Mouse (Mus musculus): ENCODE measurements around the gene Akr7a5.

The Akr7a5 gene

GRCm38 (mm10) chr4:139310171-139310898, at the start of gene Akr7a5, which contains the start of gene Pqlc2:
TSS of gene Akr7a5 (plus strand) at chr4:139310744.
TSS of gene Pqlc2 (minus strand) at chr4:139310708.
- peak; percentile 97 for DNase-seq

GRCm38 (mm10) chr4:139262981-139263380, 47.6 kb upstream of the Akr7a5 start:
- DNase-seq = peak; percentile 54

DNA sequence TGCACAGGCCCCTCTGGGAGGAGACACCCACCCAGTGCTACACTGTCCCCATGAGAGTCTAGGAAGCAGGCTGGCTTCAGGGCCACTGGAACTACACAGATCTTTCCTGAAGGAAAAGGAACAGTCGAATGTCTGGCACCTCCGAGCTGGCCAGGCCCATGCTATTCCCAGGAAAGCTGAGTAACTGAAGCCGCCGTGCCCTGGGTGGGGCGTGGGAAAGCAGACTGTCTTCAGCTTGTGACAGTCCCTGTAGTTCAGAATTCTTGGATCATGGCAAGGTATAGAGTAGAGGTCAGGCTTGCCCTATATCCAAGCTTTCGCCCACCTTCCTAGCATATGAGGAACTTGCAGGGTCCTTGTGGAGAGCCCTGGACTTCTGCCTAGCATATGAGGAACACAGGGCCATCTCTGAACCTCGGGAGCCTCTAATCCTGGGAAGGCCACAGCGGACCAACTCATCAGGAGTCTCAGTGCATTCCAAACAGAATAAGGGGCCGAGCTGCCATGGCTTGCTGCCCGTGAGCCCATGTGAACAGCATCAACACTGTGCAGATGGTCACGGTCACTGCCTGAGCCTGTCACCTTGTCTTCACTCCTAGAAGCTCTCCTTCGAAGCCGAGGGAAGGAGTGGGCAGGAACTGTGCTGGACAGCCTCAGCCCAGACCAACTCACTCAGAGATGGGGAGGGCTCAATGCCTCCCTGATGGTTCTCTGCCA, 44.6 kb upstream of the Akr7a5 start:
- DNase-seq = peak; percentile 74

DNA sequence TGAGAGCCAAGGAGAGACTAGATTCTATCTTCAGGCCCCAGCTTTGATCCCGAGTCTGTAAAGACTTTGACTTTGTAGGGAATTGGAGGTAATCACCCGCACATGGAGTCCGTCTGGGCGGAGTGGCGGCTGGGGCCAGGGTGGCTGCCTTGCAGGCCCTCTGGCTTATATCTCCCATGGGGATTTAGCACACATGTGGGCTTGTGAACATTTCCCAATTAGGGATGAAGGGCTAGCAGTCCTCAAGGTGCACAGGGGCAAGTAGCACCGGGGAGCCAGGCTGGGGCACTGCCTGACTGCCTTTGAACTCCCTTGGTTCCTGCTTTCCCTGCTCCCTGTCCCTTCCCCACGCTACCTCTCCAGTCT, 44.1 kb upstream of the Akr7a5 start:
- no peak for DNase-seq

GRCm38 (mm10) chr4:139267335-139267734, 43.2 kb upstream of the Akr7a5 start:
- DNase-seq = no peak

GRCm38 (mm10) chr4:139268242-139268641, 42.3 kb upstream of the Akr7a5 start:
- peak; percentile 51 for DNase-seq

GRCm38 (mm10) chr4:139270168-139270567, 40.4 kb upstream of the Akr7a5 start:
- DNase-seq = peak; percentile 80

DNA sequence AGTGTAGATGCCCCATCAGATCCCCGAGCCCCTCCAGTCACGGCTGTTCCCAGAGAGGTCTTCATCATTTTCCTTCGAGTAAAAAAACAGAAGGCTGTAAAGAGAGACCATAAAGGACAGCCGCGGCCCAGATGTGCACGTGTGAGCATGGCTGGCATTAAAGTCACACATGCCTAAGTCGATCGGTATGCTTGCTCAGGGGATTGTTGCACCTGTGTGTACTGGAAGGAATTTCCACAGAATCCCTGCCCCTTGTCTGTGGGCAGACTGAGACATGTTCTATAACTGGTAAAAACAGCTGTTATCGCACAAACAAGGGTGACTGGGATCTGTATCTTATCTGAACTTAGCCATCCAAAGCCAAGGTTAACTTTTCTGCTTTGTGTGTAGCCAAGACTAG, 39.0 kb upstream of the Akr7a5 start:
- no peak for DNase-seq

DNA sequence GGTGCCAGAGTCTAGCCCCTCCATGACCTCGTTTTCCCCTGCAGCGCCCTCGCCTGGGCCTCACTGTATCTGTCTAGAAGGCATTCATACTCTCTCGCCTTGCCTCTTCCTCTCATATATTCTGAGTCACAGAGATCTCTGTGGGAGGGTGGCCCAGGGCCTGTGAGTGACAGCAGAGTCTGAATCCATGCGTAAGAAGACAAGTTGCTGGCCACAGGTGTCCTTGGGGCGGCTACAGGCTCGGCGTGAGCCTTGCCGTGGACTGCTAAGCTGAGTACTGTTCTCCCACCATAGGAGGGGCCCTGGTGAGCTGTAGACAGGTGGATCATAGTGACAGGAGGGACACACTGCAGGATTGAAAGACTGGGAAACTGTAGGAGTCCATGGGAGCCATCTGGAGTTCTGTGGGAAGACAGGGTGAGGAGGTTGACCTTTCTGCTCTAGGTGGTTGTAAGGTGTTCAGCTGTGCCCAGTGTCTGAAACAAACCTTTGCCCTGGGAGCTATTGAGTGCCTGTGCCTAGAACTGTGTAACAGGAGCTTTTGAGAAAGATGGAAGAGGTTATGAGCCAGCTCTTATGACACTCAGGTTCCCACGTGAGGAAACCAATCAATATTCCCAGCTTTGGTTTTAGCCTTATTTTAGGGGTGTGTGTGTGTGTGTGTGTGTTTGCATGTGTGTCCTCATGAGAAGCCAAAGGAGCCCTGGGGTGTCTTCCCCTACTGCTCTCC, 37.4 kb upstream of the Akr7a5 start:
- DNase-seq = peak; percentile 67

DNA sequence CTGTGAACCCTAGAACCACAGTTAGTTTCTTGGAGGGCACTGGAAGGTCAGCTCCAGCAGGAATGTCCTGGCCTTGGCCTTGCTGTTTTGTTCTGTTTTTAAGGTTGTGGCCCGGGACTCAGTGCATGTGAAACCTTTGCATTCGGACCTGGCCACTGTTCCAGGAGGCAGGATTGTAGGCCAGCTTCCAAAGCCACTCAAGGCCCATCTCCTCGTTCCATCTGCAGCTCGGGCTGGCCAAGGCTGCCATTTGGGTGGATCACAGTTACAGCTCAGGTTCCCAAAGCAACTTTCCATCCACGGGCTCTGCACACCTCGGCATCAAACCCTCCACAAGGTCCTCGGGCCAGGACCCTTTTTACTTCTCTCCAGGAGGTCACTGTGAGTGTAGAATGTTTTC, 36.0 kb upstream of the Akr7a5 start:
- DNase-seq = peak; percentile 80

- DNase-seq = peak; percentile 33
These were observed 34.1 kb upstream of the Akr7a5 start for GRCm38 (mm10) chr4:139276411-139276810.

DNA sequence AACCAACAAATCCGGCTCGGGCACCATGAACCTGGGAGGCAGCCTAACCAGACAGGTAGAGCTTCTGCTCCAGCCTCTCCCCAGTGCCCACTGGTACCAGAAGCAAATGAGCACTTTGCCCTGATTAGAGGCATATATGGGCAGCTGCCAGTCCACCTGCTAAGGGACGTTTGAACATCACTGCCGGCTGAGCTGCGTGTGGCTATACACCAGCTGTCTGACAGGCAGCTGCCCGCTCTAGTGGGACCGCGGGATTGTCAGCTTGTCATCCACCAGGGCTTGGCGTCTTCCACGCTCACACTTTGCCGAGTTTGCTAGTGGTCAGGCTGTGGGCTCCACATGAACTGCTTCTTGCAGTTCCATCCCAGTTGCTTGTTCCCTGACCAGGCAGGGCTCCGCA, 30.0 kb upstream of the Akr7a5 start:
- no peak for DNase-seq

GRCm38 (mm10) chr4:139281791-139282345, 28.7 kb upstream of the Akr7a5 start:
- peak; percentile 27 for DNase-seq

DNA sequence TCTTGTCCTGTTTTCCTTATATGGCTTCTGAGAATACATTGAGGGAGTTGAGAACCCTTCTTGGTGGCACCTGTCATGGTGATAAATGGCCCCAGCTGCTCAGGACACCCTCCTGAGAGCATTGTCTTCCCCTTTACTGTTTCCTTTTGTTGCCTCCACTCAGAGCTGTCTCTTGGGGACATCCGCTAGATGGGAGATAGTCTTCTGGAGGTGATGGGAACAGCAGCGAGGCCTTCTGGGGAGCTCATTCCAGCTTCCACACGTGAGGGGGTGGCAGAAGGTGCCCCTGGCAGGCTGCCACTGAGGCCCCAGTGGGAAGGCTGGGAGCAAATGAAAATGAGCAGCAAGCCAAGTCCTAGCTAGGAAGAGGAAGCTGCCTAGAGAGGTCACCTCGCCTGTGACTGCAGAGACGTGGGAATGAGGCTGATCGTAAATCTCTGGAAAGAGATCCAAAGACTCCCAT, 27.6 kb upstream of the Akr7a5 start:
- DNase-seq = peak; percentile 81

- DNase-seq = peak; percentile 35
These were observed 25.7 kb upstream of the Akr7a5 start for GRCm38 (mm10) chr4:139284877-139285276.

- DNase-seq = peak; percentile 44
These were observed 24.3 kb upstream of the Akr7a5 start for GRCm38 (mm10) chr4:139286234-139286633.

GRCm38 (mm10) chr4:139287122-139287863, 23.3 kb upstream of the Akr7a5 start:
- peak; percentile 75 for DNase-seq

DNA sequence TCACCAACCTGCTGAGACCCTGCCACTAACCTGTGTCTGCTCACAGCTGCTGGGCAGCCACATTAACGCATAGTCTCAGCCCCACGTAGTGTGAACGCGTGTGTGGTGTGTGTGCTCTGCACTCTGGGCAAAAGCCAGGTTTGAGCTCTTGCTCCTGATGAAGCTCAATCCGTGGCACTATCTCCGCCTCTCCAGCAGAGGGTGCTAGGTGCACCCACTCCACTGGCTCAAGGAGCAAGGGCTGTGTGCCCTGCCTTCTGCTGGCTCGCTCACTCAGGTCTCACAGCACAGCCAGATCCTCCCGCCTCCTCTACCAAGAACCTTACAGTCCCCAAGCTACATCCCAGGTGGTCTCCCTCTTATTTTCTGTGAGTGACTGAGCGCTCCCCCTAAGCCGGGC, 21.5 kb upstream of the Akr7a5 start:
- peak; percentile 83 for DNase-seq

DNA sequence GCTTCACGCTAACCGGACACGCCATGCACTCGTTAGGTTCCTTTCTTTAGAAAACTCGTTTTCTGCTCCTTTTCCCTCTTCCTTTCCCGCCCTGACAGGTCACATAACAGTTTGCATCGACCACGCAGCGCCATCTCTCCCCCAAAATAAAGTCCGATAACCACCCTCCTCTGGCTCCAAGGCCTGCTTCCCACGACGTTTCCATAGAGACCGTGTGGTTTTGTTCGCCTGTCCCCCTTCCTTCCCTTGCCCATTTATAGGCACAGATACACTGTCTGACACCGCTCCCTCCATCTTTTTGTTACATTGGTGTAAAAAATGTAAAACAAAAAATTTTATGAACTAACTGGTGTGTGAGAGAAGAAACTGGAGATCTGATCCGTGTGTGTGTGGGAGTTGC, 19.4 kb upstream of the Akr7a5 start:
- no peak for DNase-seq

DNA sequence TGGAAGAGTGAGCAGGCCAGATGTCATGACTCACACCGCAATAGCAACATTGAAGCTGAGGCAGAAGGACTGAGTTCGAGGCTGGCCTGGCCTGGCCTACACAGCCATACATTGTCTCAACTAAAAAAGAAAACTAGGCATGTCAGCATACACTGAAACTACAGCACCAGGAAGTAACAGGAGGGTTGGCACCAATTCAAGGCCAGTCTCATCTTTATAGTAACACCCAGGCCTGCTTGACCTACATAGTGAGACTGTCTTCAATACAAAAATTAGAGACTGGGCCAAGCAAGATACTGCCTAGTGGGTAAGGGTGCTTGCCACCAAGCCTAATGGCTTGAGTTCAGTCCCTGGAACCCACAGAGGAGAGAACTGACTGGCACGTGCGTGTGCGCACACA, 18.5 kb upstream of the Akr7a5 start:
- DNase-seq = peak; percentile 34

- DNase-seq = peak; percentile 98
These were observed 13.0 kb upstream of the Akr7a5 start for GRCm38 (mm10) chr4:139297566-139297965.

DNA sequence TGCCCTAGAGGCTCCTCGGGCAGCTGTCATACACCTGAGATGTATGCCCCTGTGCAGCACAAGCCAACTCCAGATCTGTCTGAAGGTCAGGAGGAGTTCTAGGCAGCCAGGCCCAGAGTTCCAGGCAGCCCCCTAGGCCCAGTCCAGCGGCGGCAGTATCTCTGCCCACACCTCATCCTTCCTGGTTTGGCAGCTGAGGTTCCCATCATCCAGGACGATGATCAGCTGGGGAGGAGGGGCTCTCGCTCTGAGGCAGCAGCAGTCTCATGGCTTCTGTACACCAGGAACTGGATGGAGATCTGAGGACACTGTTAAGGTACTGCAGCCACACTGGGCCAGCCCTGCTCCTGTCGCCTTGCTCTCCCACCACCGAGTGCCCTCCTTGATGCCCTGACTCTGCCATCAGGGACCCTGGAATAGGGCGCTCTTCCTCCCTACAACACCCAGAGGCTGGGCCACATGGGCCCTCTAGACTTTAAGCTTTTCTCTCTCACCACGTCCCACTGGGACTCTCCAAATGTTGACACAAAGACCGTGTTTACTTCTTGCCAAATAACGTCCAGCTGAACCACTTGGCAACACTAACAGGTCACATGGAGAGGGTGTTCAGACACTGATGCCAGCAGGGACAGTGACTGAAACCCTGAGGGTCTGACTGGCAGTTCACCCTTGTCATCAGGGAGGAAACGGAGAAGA, 11.7 kb upstream of the Akr7a5 start:
- DNase-seq = peak; percentile 53

All from cerebellum, adult 11-12 months (tissue).